Mouse (Mus musculus): ENCODE measurements at regions not wholly inside any gene's neighbourhood (a gene's known extent, or its start where the extent isn't known, plus 50 kb on each side); places are given as distances from the start of the nearest gene placed in this dataset.

GRCm38 (mm10) chr3:139780054-139780453 lies 574.6 kb downstream of the Stpg2 start:
- no peak for DNase-seq (ENCODE audit: low spot score in 2 of 2)

DNA sequence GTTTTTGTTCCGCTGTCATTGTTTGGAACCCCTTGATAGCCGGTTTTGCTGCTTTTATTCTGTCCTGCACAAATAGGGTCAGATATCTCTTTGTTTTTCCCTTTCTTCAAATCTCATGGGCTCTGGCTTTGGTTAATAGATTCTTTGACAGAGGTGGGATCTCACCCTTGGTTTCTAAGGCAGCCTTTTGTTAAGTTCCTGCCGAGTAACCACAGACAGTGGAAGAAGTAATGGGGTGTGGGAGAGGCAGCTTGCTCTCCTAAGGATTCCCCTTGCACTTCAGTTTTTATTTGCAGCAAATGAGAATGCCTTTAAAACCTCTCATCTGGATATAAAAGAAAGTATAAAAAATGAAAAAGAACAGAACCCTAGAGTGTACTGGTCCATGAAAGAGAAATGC lies 577.9 kb downstream of the Stpg2 start:
- no peak for DNase-seq (ENCODE audit: low spot score in 2 of 2)

DNA sequence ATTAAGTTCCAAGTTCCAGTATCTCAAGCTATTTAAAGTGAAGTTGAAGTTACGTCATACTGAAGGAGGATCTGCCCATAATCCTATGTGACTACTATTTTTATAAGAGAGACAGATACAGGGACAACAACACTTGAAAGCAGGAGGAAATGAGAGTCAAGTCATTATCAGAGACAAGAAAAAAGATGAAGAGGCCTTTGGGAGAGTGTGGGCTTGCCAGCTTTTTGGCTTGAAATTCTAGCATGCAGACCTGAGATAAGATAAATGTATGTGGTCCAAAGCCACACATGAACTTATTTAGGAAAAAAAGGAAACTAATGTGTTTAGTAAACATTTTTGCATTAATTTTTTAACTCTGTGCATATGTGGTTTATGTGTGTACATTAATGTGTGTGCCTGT lies 581.0 kb downstream of the Stpg2 start:
- no peak for DNase-seq (ENCODE audit: low spot score in 2 of 2)

GRCm38 (mm10) chr3:139788854-139789253 lies 583.4 kb downstream of the Stpg2 start:
- DNase-seq (ENCODE audit: low spot score in 2 of 2) = no peak

GRCm38 (mm10) chr3:139796685-139797084 lies 591.2 kb downstream of the Stpg2 start:
- no peak for DNase-seq (ENCODE audit: low spot score in 2 of 2)

- DNase-seq (ENCODE audit: low spot score in 2 of 2) = no peak
These were observed 593.6 kb downstream of the Stpg2 start for GRCm38 (mm10) chr3:139799059-139799458.

- no peak for DNase-seq (ENCODE audit: low spot score in 2 of 2)
These were observed 597.5 kb downstream of the Stpg2 start for GRCm38 (mm10) chr3:139802716-139803710.

GRCm38 (mm10) chr3:139828014-139828413 lies 622.5 kb downstream of the Stpg2 start:
- DNase-seq (ENCODE audit: low spot score in 2 of 2) = no peak

DNA sequence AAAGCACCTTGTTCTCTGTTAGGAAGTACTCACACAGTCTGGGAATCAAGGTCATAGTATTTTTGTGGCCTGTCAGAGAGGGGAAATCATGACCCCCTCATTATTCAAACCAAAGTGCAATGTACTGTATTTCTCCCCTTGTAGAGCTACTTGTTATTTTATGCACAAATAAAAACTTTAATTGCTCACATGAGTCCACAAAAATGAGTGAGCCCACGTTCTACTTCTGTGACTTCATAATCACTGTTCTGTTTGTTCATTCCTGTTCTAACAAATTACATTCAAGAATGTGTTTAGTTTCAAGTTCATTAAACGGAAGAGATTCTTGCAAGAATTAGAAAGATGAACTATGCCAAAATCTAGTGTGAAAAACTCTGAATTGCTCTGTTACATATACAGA lies 623.1 kb downstream of the Stpg2 start:
- DNase-seq (ENCODE audit: low spot score in 2 of 2) = no peak

DNA sequence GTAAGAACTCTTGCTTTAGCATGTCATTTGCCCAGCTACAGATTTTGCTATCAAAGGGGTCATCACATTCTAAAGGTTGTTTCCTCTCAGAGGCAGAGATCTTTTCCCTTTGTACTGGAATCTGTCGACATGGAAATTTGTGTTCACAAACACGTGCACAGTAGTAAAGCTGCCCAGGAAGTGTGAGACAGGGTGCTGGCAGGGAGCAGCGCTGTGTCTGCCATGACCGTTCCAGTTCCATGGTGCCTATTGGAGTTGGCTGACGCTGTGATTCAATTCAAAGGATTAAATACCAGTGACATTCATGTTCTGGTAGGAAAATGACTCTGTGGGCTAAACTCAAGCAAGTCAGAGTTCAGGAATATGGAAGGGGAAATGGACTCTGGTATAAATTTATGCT lies 627.1 kb downstream of the Stpg2 start:
- DNase-seq (ENCODE audit: low spot score in 2 of 2) = no peak

- no peak for DNase-seq (ENCODE audit: low spot score in 2 of 2)
These were observed 636.5 kb downstream of the Stpg2 start for GRCm38 (mm10) chr3:139842015-139842414.

- no peak for DNase-seq (ENCODE audit: low spot score in 2 of 2)
These were observed 637.6 kb downstream of the Stpg2 start for GRCm38 (mm10) chr3:139842988-139843605.

GRCm38 (mm10) chr3:139844443-139844842 lies 638.9 kb downstream of the Stpg2 start:
- no peak for DNase-seq (ENCODE audit: low spot score in 2 of 2)

GRCm38 (mm10) chr3:139847826-139848225 lies 642.3 kb downstream of the Stpg2 start:
- no peak for DNase-seq (ENCODE audit: low spot score in 2 of 2)

DNA sequence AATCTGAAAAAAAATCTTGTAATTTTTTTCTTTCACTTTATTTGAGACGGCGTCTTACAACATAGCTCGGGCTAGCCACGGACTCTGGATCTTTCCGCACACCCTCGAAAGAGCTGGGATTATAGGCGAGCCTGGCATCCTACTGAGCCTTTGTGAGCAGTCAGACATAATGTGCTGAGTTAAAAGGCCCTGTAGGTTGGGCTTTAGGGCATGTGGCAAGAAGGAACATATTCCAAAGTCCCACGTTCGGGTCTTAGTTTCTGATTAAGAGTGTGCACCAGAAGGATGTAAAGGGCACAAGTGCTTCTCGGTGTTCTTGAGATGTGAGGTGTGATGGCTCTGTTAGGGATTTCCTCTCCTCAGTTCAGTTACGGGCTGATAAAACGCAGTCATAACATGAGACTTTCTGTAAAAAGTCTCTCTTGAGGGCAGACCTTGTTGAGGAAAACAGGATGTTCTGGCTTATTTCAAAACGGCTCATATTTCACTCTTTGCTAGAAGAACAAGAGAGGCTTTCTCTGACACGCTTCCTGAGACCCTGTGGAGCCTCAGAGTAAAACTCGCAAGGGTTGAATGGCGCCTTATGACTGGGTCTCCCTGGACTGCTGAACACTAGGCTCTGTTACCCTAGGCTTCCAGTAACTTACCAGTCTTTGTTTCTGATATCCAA lies 654.6 kb downstream of the Stpg2 start:
- DNase-seq (ENCODE audit: low spot score in 2 of 2) = no peak

GRCm38 (mm10) chr3:139860831-139861371 lies 655.4 kb downstream of the Stpg2 start:
- DNase-seq (ENCODE audit: low spot score in 2 of 2) = no peak

GRCm38 (mm10) chr3:139866329-139866728 lies 660.8 kb downstream of the Stpg2 start:
- DNase-seq (ENCODE audit: low spot score in 2 of 2) = no peak

DNA sequence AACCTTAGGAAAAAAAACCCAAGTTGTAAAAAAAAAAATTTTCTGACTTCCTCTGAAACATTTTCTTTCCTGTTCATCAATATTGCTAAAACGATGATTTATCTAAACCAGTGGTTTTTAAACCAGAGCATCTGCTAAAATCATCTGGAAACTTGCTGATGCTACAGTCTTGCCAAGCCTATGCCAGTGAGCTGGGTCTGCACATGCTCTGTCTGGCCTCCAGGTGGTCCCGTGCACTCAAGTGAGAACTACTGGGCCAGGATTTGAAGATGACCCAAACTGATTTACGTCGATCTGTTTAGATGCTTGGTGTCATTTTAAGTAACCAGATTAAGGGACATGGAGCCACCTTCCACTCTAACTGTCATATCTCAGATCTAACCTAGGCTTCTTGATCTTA lies 661.5 kb downstream of the Stpg2 start:
- DNase-seq (ENCODE audit: low spot score in 2 of 2) = no peak

DNA sequence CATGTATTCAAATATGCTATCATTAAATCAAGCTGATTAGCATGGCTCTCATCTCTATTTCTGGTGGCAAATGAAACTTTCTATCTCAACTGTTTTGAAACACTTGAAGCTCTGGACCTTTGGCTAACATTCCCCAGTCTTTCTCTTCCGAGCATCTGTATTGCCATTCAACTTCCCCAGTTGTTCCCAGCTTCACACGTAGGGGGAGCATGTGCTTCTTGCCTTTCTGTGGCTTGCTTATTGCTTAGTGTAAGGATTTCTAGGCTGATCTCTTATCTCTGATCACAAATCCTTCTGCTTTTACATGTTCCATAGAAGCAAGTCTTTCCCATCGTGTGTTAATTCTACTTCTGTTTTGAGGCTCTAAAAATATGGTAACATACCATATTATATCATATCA lies 662.0 kb downstream of the Stpg2 start:
- no peak for DNase-seq (ENCODE audit: low spot score in 2 of 2)

DNA sequence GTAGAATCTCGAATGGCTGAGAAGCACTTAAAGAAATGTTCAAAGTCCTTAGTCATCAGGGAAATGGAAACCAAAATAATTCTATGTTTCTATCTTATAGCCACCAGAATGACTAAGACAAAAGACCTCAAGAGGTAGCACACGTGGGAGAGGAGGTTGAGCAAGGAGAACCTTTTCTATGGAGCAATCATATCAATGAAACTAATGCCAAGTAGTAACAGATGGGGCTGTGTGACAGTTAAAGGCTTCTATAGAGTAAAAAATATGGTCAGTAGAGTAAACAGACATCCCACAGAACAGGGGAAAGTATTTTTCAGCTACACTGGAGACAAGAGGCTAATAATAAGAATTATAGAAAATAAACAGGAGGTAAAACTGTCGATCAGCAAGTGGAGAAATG lies 664.3 kb downstream of the Stpg2 start:
- DNase-seq (ENCODE audit: low spot score in 2 of 2) = no peak
